Mouse (Mus musculus): Measurements from ENCODE around the gene Ptprt.

GRCm38 (mm10) chr2:162507664-162508063 is 153.3 kb downstream of the Ptprt start:
- no peak for TF ChIP-seq CTCF (IDR thresholded peaks at IDR 0.05; ENCODE audit: low read depth)
- TF ChIP-seq EP300 (IDR thresholded peaks at IDR 0.05; ENCODE audit: low read depth) = no peak
